Mouse (Mus musculus) forebrain, postnatal 0 days (tissue): ENCODE data around the gene Map3k19. TPM values are rescaled to one million over a fixed set of nuclear protein-coding genes. Genes with fewer than 3 reads are reported as not detected.

ENCODE experiments used
- ATAC-seq: fragments of 200-750 bp; cut with Nextera tagmentation; 2 replicates; pipeline ENCODE4 v1.8.0; 2017; ENCODE audit warnings: mild to moderate bottlenecking, moderate library complexity
- DNase-seq: peaks from one replicate; pipeline ENCODE4 v3.0.0-alpha.2; 2015
- H3K27ac ChIP-seq: fragments of 300-500 bp; sonication (generic); 2 replicates; pipeline ENCODE4 v1.5.1; 2014; ENCODE audit warnings: low read depth, mild to moderate bottlenecking, antibody characterized with exemption, low read length, moderate library complexity, mixed read lengths
- H3K27me3 ChIP-seq: fragments of 300-500 bp; sonication (generic); 2 replicates; pipeline ENCODE4 v1.6.1; 2014; ENCODE audit warnings: mild to moderate bottlenecking, low read length, mixed read lengths; ENCODE audit not compliant: insufficient read depth
- H3K36me3 ChIP-seq: fragments of 300-500 bp; sonication (generic); 2 replicates; pipeline ENCODE4 v1.6.1; 2014; ENCODE audit warnings: mild to moderate bottlenecking, moderate library complexity; ENCODE audit not compliant: insufficient read depth
- H3K4me1 ChIP-seq: fragments of 300-500 bp; sonication (generic); 2 replicates; pipeline ENCODE4 v1.6.1; 2014; ENCODE audit warnings: antibody characterized with exemption; ENCODE audit not compliant: insufficient read depth
- H3K4me2 ChIP-seq: fragments of 300-500 bp; sonication (generic); 2 replicates; pipeline ENCODE4 v1.6.1; 2014; ENCODE audit warnings: low read depth, mild to moderate bottlenecking, moderate library complexity
- H3K4me3 ChIP-seq: fragments of 300-500 bp; sonication (generic); 2 replicates; pipeline ENCODE4 v1.5.1; 2014; ENCODE audit warnings: low read depth, low read length, mixed read lengths
- H3K9ac ChIP-seq: fragments of 300-500 bp; sonication (generic); 2 replicates; pipeline ENCODE4 v1.6.1; 2014; ENCODE audit warnings: mild to moderate bottlenecking
- H3K9me3 ChIP-seq: fragments of 300-500 bp; sonication (generic); 2 replicates; pipeline ENCODE4 v1.6.1; 2016; ENCODE audit warnings: low read length
- CTCF ChIP-seq: sonication (generic); IDR thresholded peaks from 2 replicates; pipeline ENCODE4 v1.5.1; 2016; ENCODE audit warnings: antibody characterized with exemption, control low read depth, low read depth
- WGBS: fragments of 180-500 bp; shearing (Covaris S2); extraction: QIAGEN DNeasy Blood & Tissue Kit; methylation state at CpG from one replicate; pipeline ENCODE4 v1.1.7; 2014; 5-methylcytosine and 5-hydroxymethylcytosine counted together
- polyA plus RNA-seq: library from polyadenylated mRNA; unstranded; fragments of >200 nt; fragmentation: Nextera tagmentation; extraction: Ambion mirVana; gene quantifications from 2 replicates; pipeline ENCODE4 v1.2.1, GENCODE M21; 2015
- total RNA-seq: library from RNA; depleted of rRNA; stranded (reverse); fragments of >200 nt; gene quantifications from 2 replicates; pipeline ENCODE4 v1.2.3, GENCODE M21; 2014

Map3k19 gene
- total and polyA plus RNA-seq, 2 experiments from 2014 or later, result 0.94 to 3.2 TPM

DNA sequence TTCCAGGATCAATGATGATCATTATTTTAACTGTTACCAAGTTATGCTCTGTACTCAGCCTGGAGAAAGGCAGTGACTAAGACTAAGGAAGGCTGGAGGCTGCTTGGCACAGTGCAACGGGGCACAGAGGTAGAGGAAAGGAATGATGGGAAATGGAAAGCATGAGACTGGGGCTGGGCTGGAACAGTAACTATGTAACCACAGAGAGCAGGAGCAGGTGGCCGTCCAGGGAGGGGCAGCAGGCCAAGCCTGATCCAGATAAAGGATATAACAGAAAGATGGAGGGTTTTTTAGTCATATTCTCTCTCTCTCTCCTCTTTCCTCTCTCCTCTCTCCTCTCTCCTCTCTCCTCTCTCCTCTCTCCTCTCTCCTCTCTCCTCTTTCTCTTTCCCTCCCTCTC, 21.1 kb downstream of the Map3k19 start:
- ATAC-seq (no peak), DNase-seq (no peak)
- H3K4me2 ChIP-seq, result no peak overlapping the region
- no peaks in the 10 kb centered on the region for H3K36me3 ChIP-seq
- no peaks in the 10 kb centered on the region for H3K4me1 ChIP-seq
- no peaks in the 10 kb centered on the region for H3K27me3 ChIP-seq
- no peak overlapping the region for H3K9ac ChIP-seq
- H3K4me3 ChIP-seq, result no peak overlapping the region
- 31% methylated on average over 2 of the region's 2 CpGs for WGBS
- no peak overlapping the region for H3K27ac ChIP-seq
- H3K9me3 ChIP-seq, result no peaks in the 10 kb centered on the region
- TF ChIP-seq CTCF, result no peak

DNA sequence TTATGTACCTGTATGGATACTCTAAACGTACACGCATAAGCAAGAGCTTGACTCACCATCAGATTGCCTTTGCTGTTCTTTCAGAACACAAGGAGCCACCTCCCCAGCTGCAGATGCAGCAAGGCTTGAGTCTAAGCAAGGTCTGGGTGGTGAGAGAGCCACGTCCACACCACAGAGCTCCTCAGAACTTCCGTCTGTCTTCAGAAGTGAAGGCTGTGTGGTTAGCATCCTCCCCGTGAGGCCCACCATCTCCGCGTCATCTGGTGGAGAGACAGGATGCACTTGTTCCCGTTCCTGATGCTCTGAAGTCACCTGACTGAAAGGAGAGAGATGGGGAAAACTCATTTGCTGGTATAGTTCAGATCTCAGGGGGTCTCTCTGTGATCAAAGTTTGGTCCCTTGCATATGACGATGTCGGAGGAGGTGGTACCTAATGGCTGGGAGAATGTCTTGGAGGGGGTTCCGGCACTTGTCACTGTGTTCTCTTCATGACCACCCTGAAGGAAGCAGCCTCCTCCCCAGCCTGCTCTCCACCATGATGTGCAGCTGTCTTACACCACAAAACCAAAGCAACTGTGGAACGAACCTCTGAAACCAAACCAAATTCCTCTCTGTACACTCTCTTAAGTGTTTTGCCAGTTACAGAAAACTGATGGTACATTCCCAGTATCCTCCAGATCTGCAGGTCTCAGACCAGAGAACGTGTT, 24.5 kb downstream of the Map3k19 start:
- no peaks in the 10 kb centered on the region for H3K27me3 ChIP-seq
- 91% methylated on average over 13 of the region's 13 CpGs for WGBS
- no peaks in the 10 kb centered on the region for H3K36me3 ChIP-seq
- no peak for TF ChIP-seq CTCF
- no peak overlapping the region for H3K4me2 ChIP-seq
- H3K4me3 ChIP-seq, result no peak overlapping the region
- no peak overlapping the region for H3K9ac ChIP-seq
- no peak for DNase-seq
- H3K4me1 ChIP-seq, result no peaks in the 10 kb centered on the region
- no peaks in the 10 kb centered on the region for H3K9me3 ChIP-seq
- ATAC-seq, result no peak
- no peak overlapping the region for H3K27ac ChIP-seq

DNA sequence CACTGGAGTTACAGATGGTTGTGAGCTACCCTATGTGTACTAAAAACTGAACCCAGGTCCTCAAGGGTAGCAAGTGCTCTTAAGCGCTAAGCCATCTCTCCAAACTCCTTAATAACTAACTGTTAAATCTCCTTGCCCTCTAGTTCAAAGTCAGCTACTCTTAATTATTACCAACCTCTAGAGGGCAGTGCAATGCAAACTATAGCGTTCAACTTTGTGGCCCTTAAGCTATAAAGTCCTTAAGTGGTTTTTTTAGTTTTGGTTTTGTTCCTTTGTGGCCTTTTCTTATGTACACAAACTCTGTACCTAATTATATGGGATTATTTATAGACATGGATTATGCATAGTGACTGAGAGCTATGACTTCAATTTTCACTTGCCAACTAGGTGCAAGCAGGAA, 27.5 kb downstream of the Map3k19 start:
- 22% methylated on average over 2 of the region's 2 CpGs for WGBS
- Histone ChIP-seq H3K9me3 (no peaks in the 10 kb centered on the region), H3K4me3 (no peak overlapping the region), H3K36me3 (no peaks in the 10 kb centered on the region), H3K9ac (no peak overlapping the region), H3K27me3 (no peaks in the 10 kb centered on the region), H3K4me2 (no peak overlapping the region), H3K4me1 (no peaks in the 10 kb centered on the region), H3K27ac (no peak overlapping the region)
- DNase-seq (peak; percentile 69), ATAC-seq (no peak)
- peak; percentile 74 for TF ChIP-seq CTCF

DNA sequence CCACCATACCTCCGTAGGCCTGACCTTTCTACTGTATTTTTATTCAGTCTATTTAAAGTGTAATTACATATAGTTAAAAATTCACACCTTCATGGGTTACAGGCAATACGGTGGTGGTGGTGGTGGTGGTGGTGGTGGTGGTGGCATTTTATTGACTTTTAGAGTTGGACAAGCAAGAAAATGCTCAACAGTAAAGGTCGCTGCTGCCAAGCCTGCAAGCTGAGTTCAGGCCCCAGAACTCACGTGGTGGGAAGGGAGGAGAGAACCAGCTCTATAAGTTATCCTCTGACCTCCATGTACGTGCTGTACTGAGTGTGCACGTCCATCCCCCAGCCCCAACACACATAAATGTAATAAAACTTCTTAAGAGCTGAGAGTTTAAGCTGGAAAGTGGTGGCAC, 38.5 kb downstream of the Map3k19 start:
- Histone ChIP-seq H3K36me3 (no peaks in the 10 kb centered on the region), H3K27ac (no peak overlapping the region), H3K4me3 (no peak overlapping the region), H3K9me3 (no peaks in the 10 kb centered on the region), H3K27me3 (no peaks in the 10 kb centered on the region), H3K4me1 (no peaks in the 10 kb centered on the region), H3K9ac (no peak overlapping the region), H3K4me2 (no peak overlapping the region)
- WGBS, result 81% methylated on average over 6 of the region's 6 CpGs
- no peak for TF ChIP-seq CTCF
- DNase-seq (no peak), ATAC-seq (no peak)

DNA sequence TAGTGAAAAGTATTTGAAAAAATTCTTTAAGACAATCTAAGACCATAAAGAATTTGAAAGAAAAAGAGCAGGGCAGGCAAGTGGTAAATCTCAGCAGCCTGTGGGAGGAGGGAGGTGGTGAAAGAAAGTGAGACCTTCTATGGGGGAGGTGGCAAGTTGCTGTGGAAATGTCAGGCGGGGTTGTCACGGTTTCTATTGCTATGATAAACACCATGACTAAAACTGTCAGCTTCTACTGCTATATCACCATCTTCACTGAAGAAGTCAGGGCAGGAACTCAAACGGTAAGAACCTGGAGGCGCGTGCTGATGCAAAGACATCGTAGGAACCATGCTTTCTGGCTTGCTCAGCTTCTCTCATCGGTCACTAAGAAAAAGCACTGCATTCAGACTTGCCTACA, 41.9 kb downstream of the Map3k19 start:
- no peaks in the 10 kb centered on the region for H3K36me3 ChIP-seq
- H3K9ac ChIP-seq, result no peak overlapping the region
- no peaks in the 10 kb centered on the region for H3K4me1 ChIP-seq
- no peak overlapping the region for H3K4me2 ChIP-seq
- ATAC-seq (no peak), DNase-seq (no peak)
- WGBS, result 83% methylated on average over 7 of the region's 7 CpGs
- TF ChIP-seq CTCF, result no peak
- no peak overlapping the region for H3K4me3 ChIP-seq
- no peaks in the 10 kb centered on the region for H3K27me3 ChIP-seq
- no peaks in the 10 kb centered on the region for H3K9me3 ChIP-seq
- no peak overlapping the region for H3K27ac ChIP-seq

DNA sequence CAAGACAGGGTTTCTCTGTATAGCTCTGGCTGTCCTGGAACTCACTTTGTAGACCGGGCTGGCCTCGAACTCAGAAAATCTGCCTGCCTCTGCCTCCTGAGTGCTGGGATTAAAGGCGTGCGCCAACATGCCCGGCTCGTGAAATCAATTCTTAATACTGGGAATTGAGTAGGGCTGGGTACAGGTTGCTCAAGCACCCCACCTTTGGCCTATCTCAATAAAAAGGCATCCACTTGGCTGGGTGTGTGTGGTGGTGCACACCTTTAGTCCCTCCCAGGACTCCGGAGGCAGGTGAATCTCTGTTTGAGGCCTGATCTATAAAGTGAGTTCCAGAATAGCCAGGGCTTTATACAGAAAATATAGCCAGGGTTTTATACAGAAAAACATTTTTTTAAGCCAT, 46.2 kb downstream of the Map3k19 start:
- Histone ChIP-seq H3K4me2 (no peak overlapping the region), H3K27me3 (no peaks in the 10 kb centered on the region), H3K4me1 (no peaks in the 10 kb centered on the region), H3K9ac (no peak overlapping the region), H3K4me3 (no peak overlapping the region), H3K9me3 (no peaks in the 10 kb centered on the region), H3K27ac (no peak overlapping the region), H3K36me3 (peaks cover 11% of the 10 kb centered on the region)
- WGBS, result 97% methylated on average over 7 of the region's 7 CpGs
- ATAC-seq (no peak), DNase-seq (no peak)
- no peak for TF ChIP-seq CTCF

DNA sequence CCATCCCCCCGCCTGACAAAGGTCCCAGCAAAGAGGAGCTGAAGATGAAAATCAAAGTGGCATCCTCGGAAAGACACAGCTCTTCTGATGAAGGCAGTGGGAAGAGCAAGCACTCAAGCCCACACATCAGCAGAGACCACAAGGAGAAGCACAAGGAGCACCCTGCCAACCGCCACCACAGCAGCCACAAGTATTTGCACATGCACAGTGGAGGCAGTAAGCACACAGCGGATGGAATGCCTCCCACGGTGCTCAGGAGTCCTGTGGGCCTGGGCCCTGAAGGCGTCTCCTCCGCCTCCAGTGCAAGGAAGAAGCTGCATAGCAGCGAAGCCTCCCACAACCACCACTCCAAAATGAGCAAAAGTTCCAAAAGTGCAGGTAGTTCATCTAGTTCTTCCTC, 51.9 kb downstream of the Map3k19 start:
- no peak for ATAC-seq
- H3K4me1 ChIP-seq, result no peaks in the 10 kb centered on the region
- no peak for TF ChIP-seq CTCF
- whole genome bisulfite sequencing, result 88% methylated on average over 8 of the region's 8 CpGs
- no peak for DNase-seq
- peaks cover 43% of the 10 kb centered on the region for H3K36me3 ChIP-seq
- H3K27me3 ChIP-seq, result no peaks in the 10 kb centered on the region
- H3K27ac ChIP-seq, result no peak overlapping the region
- H3K4me3 ChIP-seq, result no peak overlapping the region
- H3K9ac ChIP-seq, result no peak overlapping the region
- no peaks in the 10 kb centered on the region for H3K9me3 ChIP-seq
- H3K4me2 ChIP-seq, result no peak overlapping the region
